Mouse (Mus musculus) ES-Bruce4 (cell line): Measurements from ENCODE around the gene Nes.
A peak's percentile ranks its signal among the peaks of the same experiment; 100 is the strongest.

Experiments
- CTCF ChIP-seq: IDR thresholded peaks from one replicate; pipeline ENCODE4 v1.8.1; 2011; ENCODE audit warnings: low read depth, low read length
- POLR2A ChIP-seq: IDR thresholded peaks from one replicate; pipeline ENCODE4 v1.8.1; 2011; ENCODE audit warnings: low read length; ENCODE audit not compliant: insufficient read depth

- TF ChIP-seq CTCF (peak; percentile 9), POLR2A (no peak)
Observed at GRCm38 (mm10) chr3:87988068-87988467, 17.2 kb downstream of the Nes start.
